Mouse (Mus musculus) spleen, adult 2 months (tissue): Measurements from ENCODE around the gene Cyfip2. TPM values are rescaled to one million over a fixed set of nuclear protein-coding genes. Genes with fewer than 3 reads are reported as not detected.

Source experiments
- DNase-seq, 2 experiments: peaks; one replicate each; pipeline versions ENCODE4 v3.0.0 to v3.0.0-alpha.2; 2012 to 2021; ENCODE audit warnings: low spot score in 2 of 2, low read depth in 1 of 2
- H3K27ac ChIP-seq: fragments of 200-500 bp; 2 replicates; pipeline ENCODE4 v1.5.1; 2012; ENCODE audit warnings: low read length, inconsistent platforms; ENCODE audit not compliant: insufficient read depth
- H3K27me3 ChIP-seq: fragments of 200-500 bp; 2 replicates; pipeline ENCODE4 v1.6.1; 2012; ENCODE audit warnings: mild to moderate bottlenecking, moderate library complexity, low read length, inconsistent platforms; ENCODE audit not compliant: control insufficient read depth, insufficient read depth
- H3K36me3 ChIP-seq: fragments of 200-500 bp; 2 replicates; pipeline ENCODE4 v1.6.1; 2012; ENCODE audit warnings: mild to moderate bottlenecking, low read length, inconsistent platforms; ENCODE audit not compliant: control insufficient read depth, insufficient read depth
- H3K4me1 ChIP-seq: fragments of 200-500 bp; 2 replicates; pipeline ENCODE4 v1.6.1; 2011; ENCODE audit warnings: inconsistent platforms; ENCODE audit not compliant: control insufficient read depth, insufficient read depth, insufficient read length
- H3K4me3 ChIP-seq: fragments of 200-500 bp; 2 replicates; pipeline ENCODE4 v1.5.1; 2011; ENCODE audit warnings: mild to moderate bottlenecking, inconsistent platforms; ENCODE audit not compliant: insufficient read depth, insufficient read length; ENCODE audit errors: extremely low read depth
- CTCF ChIP-seq: fragments of 200-500 bp; IDR thresholded peaks from 2 replicates; pipeline ENCODE4 v1.5.1; 2011; ENCODE audit warnings: mild to moderate bottlenecking, inconsistent platforms; ENCODE audit not compliant: insufficient read depth, insufficient read length, insufficient replicate concordance; ENCODE audit errors: extremely low read depth
- POLR2A ChIP-seq: fragments of 200-500 bp; IDR thresholded peaks from 2 replicates; pipeline ENCODE4 v1.6.1; 2011; ENCODE audit warnings: low read depth, low read length, inconsistent platforms
- WGBS: fragments of 180-500 bp; shearing (Covaris S2); methylation state at CpG from one replicate; pipeline ENCODE4 v1.1.7; 2018; 5-methylcytosine and 5-hydroxymethylcytosine counted together
- polyA plus RNA-seq: library from polyadenylated mRNA; depleted of rRNA; stranded (reverse); fragments of >200 nt; gene quantifications from 2 replicates; pipeline ENCODE4 v1.2.3, GENCODE M21; 2012

Cyfip2 gene
- polyA plus RNA-seq, 1 experiment = 41.4 TPM

DNA sequence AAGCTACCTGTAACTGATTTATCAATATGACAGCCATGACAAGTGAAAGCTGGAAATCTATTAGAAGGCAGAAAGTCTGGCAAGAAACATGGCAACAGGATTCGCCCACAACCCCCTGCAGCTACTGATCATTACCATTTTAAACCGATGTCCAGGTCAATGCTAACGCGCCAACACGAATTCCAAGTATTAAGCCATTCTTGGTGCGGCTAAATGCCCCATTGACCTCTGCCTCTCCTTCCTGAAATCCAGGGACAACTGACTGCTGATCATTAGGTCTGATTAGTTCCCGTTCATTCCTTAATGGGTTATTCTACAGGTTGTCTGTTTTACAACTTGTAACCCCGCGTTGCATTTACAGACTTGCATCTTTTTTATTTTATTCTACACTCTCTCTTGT lies 95.0 kb downstream of the Cyfip2 start:
- 95% methylated on average over 9 of the region's 9 CpGs for WGBS
- no peak for DNase-seq
- Histone ChIP-seq H3K4me3 (no peak overlapping the region), H3K36me3 (peaks cover 35% of the 10 kb centered on the region), H3K27me3 (no peaks in the 10 kb centered on the region), H3K27ac (no peak overlapping the region), H3K4me1 (no peaks in the 10 kb centered on the region)
- no peak for TF ChIP-seq POLR2A
- no peak for TF ChIP-seq CTCF

GRCm38 (mm10) chr11:46216669-46217068 lies 96.0 kb downstream of the Cyfip2 start:
- TF ChIP-seq CTCF (no peak), POLR2A (no peak)
- Histone ChIP-seq H3K4me1 (no peaks in the 10 kb centered on the region), H3K27ac (no peak overlapping the region), H3K27me3 (no peaks in the 10 kb centered on the region), H3K4me3 (no peak overlapping the region), H3K36me3 (peaks cover 35% of the 10 kb centered on the region)
- WGBS = 84% methylated on average over 7 of the region's 7 CpGs
- peak in 1 of 2 experiments; percentile 14 for DNase-seq

DNA sequence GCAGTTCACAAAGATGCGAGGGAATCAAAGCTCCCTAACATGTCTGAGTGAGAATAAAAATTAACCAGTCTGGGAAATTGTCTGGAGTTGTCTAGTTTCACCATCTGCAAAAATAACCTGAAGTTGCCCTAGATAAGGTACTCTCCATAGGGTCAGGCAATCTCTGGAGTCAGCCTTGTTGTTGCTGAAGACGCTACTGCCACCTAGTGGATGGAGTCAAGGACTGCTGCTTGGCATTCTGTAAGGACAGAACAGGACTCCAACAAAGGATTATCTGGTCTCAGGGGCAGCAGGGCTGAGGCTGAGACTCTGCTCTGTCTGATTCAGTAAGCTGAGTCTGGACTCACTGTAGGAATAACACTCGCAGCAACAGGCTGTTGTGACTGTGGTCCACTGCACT lies 97.3 kb downstream of the Cyfip2 start:
- WGBS = 46% methylated on average over 3 of the region's 3 CpGs
- H3K27me3 ChIP-seq = no peaks in the 10 kb centered on the region
- H3K27ac ChIP-seq = no peak overlapping the region
- H3K4me1 ChIP-seq = no peaks in the 10 kb centered on the region
- TF ChIP-seq CTCF = peak; percentile 92; the same call in 1 of the 2 replicates
- TF ChIP-seq POLR2A = no peak
- H3K36me3 ChIP-seq = peaks cover 32% of the 10 kb centered on the region
- H3K4me3 ChIP-seq = no peak overlapping the region
- peak; percentile 35 to 49 for DNase-seq

DNA sequence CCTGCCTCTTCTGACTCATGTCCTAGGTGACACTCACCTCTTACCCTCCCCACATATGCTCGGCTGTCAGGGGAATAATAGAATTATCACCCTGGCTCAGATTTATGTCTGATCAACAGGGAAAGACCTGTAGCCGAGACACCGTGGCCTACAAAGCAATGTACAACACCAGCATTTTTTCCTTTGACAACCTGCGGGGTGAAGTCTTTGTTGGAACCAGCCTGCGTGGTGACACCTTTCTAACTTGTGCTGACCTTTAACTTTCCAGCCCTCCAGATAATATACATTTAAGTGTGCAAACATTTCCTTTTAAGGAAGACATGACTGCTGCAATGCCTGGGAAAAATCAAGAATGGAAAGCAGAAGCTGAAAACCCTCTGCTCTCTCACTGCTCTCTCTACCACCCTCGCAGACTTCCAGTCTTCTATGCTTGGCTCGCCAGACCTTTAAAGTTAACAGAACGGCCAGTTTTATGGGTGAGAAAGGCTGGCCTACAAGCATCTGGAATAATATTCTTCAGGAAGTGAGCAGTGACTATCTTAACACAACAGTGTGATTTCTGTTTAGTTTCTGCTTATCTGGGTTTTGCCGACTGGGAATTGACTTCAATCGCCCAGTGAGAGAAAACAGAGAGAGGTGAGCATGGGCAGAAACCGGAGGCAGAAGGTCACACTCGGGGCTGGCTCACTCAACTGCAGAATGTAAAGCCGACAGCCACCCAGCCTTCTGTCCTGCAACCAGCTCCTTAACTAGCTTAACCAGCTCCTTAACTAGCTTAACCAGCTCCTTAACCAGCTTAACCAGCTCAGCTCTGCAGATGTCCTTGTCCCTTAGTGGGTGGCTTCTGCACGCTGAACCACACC lies 98.1 kb downstream of the Cyfip2 start:
- Histone ChIP-seq H3K36me3 (peaks cover 38% of the 10 kb centered on the region), H3K4me1 (no peaks in the 10 kb centered on the region), H3K27me3 (no peaks in the 10 kb centered on the region), H3K27ac (0 out of 2 replicates have a peak overlapping the region, but pooled peaks have one; percentile 43), H3K4me3 (no peak overlapping the region)
- DNase-seq = no peak
- 87% methylated on average over 14 of the region's 14 CpGs for WGBS
- TF ChIP-seq CTCF (no peak), POLR2A (no peak)

DNA sequence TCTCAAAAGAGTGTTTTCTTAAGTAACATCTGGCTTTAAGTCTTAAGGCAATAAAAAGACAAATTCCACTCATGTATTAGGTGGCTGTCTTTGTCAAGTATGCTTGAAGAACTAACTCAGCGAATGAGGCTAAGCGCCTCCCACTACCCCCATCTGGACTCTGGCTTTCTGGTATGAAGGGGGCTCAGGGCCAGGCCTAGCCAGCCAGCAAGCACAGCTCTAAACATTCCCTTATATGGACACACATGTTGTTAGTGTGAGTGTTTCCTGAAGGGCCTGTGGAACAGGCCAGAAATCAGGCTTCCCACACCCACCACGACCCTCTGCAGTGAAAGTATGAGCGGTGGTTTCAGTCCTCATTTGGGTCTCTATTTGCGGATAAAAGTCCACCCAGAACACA lies 98.8 kb downstream of the Cyfip2 start:
- Histone ChIP-seq H3K4me1 (no peaks in the 10 kb centered on the region), H3K27me3 (no peaks in the 10 kb centered on the region), H3K36me3 (peaks cover 33% of the 10 kb centered on the region), H3K4me3 (no peak overlapping the region), H3K27ac (peak overlapping the region; percentile 43; the same call in 1 of the 2 replicates)
- WGBS = 95% methylated on average over 5 of the region's 5 CpGs
- no peak for TF ChIP-seq CTCF
- TF ChIP-seq POLR2A = no peak
- DNase-seq = no peak

DNA sequence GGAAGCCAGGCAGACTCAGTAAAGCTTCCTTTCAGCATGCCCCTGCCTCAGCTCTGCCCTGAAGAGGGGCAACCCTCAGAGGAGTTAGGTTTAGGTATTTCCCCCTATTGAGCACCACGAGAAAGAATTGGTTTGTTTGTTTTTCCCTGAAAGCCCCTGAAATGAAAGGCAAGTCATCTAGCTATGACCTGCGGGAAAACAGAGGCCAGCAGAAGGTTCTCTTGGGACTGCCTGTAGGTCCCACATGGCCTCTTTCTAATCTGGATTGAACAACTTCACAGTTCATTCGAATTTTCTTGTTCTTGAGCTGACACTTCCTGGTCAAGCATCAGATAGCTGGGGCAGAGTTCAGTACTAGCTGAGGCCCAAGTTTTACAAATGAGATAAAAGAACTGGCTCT lies 100.8 kb downstream of the Cyfip2 start:
- Histone ChIP-seq H3K4me3 (no peak overlapping the region), H3K27me3 (no peaks in the 10 kb centered on the region), H3K36me3 (peaks cover 46% of the 10 kb centered on the region), H3K27ac (no peak overlapping the region), H3K4me1 (no peaks in the 10 kb centered on the region)
- 53% methylated on average over 3 of the region's 3 CpGs for WGBS
- no peak for DNase-seq
- TF ChIP-seq POLR2A (no peak), CTCF (no peak)

DNA sequence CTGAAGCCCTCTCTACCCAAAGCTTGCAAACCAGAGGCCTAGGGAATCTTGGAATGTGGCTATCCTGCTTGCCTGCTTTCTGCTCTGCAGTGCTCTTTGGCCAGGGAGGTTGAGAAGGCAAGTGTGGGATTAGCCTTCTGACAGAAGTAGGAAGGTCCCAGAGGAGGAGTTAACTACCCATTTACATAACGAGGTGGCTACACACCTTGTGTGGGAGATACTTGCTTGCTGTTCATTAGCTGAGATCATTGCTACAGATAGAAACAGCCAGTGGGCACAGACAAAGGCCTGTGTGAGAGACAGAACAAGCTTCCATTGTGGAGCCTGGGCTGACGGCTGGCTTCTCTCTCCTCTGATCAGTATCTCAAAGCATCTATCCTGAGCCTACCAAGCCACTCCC lies 102.8 kb downstream of the Cyfip2 start:
- TF ChIP-seq CTCF (no peak), POLR2A (no peak)
- Histone ChIP-seq H3K36me3 (peaks cover 50% of the 10 kb centered on the region), H3K4me1 (no peaks in the 10 kb centered on the region), H3K27ac (no peak overlapping the region), H3K27me3 (no peaks in the 10 kb centered on the region), H3K4me3 (no peak overlapping the region)
- WGBS = 89% methylated on average over 2 of the region's 2 CpGs
- DNase-seq = no peak
